Mouse (Mus musculus) kidney, adult 2 months (tissue): ENCODE measurements around the gene Hdac4. TPM values are rescaled to one million over a fixed set of nuclear protein-coding genes. Genes with fewer than 3 reads are reported as not detected.

ENCODE experiments used
- DNase-seq: peaks from one replicate; pipeline ENCODE4 v3.0.0; 2021
- H3K27ac ChIP-seq: fragments of 200-500 bp; 2 replicates; pipeline ENCODE4 v1.5.1; 2012; ENCODE audit warnings: low read depth, low read length, control low read depth, inconsistent platforms; ENCODE audit not compliant: insufficient read depth
- H3K27me3 ChIP-seq: fragments of 200-500 bp; replicated peaks from 2 replicates; pipeline ENCODE4 v1.6.1; 2012; ENCODE audit warnings: mild to moderate bottlenecking, moderate library complexity, low read length, inconsistent platforms; ENCODE audit not compliant: control insufficient read depth, insufficient read depth
- H3K36me3 ChIP-seq: fragments of 200-500 bp; 2 replicates; pipeline ENCODE4 v1.6.1; 2012; ENCODE audit warnings: mild to moderate bottlenecking, moderate library complexity, low read length, inconsistent platforms; ENCODE audit not compliant: control insufficient read depth, insufficient read depth
- H3K4me1 ChIP-seq: fragments of 200-500 bp; 2 replicates; pipeline ENCODE4 v1.6.1; 2011; ENCODE audit warnings: low read length; ENCODE audit not compliant: control insufficient read depth, insufficient read depth
- H3K4me3 ChIP-seq: fragments of 200-500 bp; 2 replicates; pipeline ENCODE4 v1.5.1; 2011; ENCODE audit warnings: mild to moderate bottlenecking, low read depth, low read length, control low read depth; ENCODE audit not compliant: insufficient read depth
- CTCF ChIP-seq: fragments of 200-500 bp; conservative IDR thresholded peaks from 2 replicates; pipeline ENCODE4 v1.5.1; 2011; ENCODE audit warnings: low read depth, mild to moderate bottlenecking, control low read depth, low read length, moderate library complexity, mixed read lengths; ENCODE audit not compliant: insufficient read depth, insufficient read length
- POLR2A ChIP-seq: fragments of 200-500 bp; IDR thresholded peaks from one replicate; pipeline ENCODE4 v1.6.1; 2011; ENCODE audit warnings: low read depth, low read length, control low read depth
- WGBS: fragments of 180-500 bp; shearing (Covaris S2); methylation state at CpG from one replicate; pipeline ENCODE4 v1.1.7; 2018; 5-methylcytosine and 5-hydroxymethylcytosine counted together
- polyA plus RNA-seq: library from polyadenylated mRNA; depleted of rRNA; stranded (reverse); fragments of >200 nt; gene quantifications from 2 replicates; pipeline ENCODE4 v1.2.3, GENCODE M21; 2012

Hdac4 gene
- polyA plus RNA-seq, 1 experiment = 10.0 TPM

DNA sequence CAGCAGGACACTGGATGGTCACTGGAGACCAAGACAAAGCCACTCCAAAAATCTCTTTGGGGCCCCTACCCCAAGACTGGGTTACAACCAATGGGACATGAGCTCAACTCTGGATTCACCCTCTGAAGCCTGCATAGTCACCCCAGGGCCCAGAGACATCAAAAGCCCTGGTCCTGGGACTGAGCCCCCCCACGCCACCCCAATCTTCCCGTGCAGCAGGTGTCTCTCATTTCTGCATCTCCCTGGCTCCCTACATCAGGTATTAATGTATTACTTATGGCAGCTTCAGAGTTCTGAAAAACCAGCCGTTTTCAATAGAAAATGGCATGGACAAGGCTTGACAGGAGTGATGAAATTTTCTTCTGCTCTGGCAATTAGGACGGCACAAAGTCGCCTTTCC is 17.9 kb downstream of the Hdac4 start:
- H3K4me3 ChIP-seq = no peak overlapping the region
- DNase-seq = no peak
- WGBS = 80% methylated on average over 5 of the region's 5 CpGs
- TF ChIP-seq CTCF = no peak
- no peak for TF ChIP-seq POLR2A
- H3K27ac ChIP-seq = no peak overlapping the region
- H3K4me1 ChIP-seq = peaks cover 20% of the 10 kb centered on the region
- H3K36me3 ChIP-seq = no peaks in the 10 kb centered on the region
- no peaks in the 10 kb centered on the region for H3K27me3 ChIP-seq

DNA sequence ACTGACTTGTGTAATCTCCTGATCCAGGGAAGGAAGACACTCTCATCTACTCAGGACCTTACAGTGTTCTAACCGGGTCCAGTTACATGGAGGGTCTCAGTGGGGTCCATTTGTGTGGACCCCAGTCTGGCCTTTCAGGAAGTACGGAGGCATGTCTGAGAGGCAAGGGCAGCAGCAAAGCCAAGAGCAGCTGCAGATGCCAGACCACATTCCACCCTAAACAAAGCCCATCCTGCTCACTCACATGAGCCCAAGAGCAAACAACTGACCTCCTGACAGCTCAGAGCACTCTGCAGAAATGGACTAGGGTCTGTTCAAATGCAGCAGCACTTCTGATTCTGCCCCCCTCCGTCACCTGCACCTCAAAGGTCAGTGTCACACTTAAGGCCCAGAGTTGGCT is 18.3 kb downstream of the Hdac4 start:
- Histone ChIP-seq H3K27ac (no peak overlapping the region), H3K27me3 (no peaks in the 10 kb centered on the region), H3K4me1 (peaks cover 20% of the 10 kb centered on the region), H3K4me3 (no peak overlapping the region), H3K36me3 (no peaks in the 10 kb centered on the region)
- TF ChIP-seq POLR2A = no peak
- TF ChIP-seq CTCF = no peak
- 74% methylated on average over 3 of the region's 3 CpGs for WGBS
- DNase-seq = no peak

DNA sequence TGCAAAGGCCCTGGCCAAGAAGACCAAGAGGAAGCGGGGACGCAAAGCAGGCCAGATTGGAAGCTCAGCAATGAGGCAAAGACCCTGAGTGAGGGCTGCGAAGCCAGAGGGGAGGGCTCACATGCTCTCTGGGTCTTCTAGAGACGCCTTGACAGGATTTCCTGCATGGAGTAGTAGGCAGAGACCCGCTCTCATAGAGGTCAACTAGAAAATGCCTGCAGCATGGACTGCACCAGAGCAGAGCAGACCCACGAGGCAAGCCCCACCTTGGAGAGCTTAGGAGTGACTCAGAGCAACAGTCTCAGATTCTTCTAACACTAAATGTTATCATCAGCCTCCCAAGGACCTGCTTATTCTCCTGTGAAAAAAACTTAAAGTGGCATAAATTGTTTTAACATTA is 20.2 kb downstream of the Hdac4 start:
- WGBS = 90% methylated on average over 6 of the region's 6 CpGs
- TF ChIP-seq POLR2A (no peak), CTCF (no peak)
- no peak for DNase-seq
- Histone ChIP-seq H3K27ac (no peak overlapping the region), H3K27me3 (no peaks in the 10 kb centered on the region), H3K36me3 (no peaks in the 10 kb centered on the region), H3K4me1 (peaks cover 18% of the 10 kb centered on the region), H3K4me3 (no peak overlapping the region)

DNA sequence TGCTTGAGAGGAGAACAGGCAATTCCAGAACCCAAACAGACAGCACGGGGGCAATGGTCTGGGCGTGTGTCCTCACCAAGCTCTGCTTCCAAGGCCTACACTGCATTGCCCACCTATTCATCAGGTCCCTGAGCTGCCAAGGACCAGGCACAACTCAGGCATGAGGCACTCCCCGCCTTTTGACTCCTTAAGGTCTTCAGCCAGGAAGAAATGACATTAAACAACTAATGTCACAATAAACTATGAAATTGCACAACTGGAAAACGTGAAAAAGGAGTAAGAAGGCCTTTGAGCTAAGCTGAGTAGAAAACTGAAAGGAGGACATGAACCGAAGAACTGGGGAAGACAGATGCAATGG is 20.6 kb downstream of the Hdac4 start:
- Histone ChIP-seq H3K27me3 (no peaks in the 10 kb centered on the region), H3K27ac (no peak overlapping the region), H3K36me3 (no peaks in the 10 kb centered on the region), H3K4me3 (no peak overlapping the region), H3K4me1 (peaks cover 18% of the 10 kb centered on the region)
- no peak for DNase-seq
- no peak for TF ChIP-seq CTCF
- no peak for TF ChIP-seq POLR2A
- 81% methylated on average over 5 of the region's 5 CpGs for WGBS

DNA sequence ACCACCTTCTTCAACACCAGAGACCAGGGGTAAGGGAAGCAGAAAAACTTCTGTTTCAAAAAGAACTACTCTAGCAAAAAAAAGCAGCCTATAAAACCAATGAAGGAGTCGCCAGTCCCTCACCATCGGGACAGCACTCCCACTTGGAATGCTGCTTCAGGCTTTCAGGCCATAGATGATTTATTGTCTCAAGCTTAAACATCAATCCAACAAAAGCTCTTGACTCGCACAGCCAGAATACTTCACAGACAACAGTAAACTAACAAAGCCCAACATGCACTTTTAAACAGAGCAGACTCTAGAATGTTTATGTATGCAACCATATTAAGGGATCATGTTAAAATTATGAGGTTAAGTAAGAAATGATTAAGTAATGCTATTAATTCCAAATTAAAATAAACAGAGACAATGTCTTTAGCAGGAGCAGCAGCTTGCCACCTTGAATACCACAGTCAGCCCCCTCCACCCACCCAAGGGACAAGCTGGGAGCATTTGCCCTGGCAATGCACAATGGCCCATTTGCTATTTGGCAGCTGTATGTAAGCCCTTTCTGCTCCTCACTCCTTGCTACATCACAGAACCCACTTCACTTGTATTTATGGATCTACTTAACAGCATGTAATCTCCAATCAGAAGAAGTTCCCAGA is 21.1 kb downstream of the Hdac4 start:
- H3K27ac ChIP-seq = no peak overlapping the region
- H3K4me3 ChIP-seq = no peak overlapping the region
- no peak for TF ChIP-seq CTCF
- TF ChIP-seq POLR2A = no peak
- H3K36me3 ChIP-seq = no peaks in the 10 kb centered on the region
- H3K4me1 ChIP-seq = peaks cover 18% of the 10 kb centered on the region
- no peaks in the 10 kb centered on the region for H3K27me3 ChIP-seq
- WGBS = 41% methylated on average over 3 of the region's 3 CpGs
- DNase-seq = no peak

DNA sequence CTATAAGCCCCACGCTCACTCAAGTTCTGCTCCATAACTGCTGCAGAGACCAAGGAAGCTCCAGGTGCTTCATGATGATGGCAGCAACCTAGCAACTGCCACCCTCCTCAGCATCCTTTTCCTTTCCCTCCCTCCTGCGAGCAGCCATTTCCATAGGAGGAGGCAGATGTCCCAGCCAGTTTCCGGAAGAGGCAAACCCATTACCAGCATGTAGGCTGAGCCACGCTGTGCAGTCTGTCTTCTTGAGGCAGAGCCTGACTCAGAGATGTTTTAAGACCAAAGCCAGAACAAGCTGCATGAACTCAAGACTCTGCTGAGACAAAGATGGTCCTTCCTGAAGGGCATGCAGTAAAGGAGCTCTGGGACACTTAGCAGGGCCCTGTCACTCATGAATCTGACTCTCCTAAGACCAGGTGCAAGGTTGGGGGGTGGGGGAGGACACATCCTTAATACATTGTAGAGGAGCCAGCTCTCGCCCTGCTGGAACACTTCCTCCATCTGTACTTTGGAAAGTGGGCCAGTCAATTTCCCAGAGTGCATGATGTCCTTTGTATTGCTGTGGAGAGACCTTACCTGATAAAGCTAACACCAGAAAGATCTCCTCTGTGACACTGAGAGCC is 24.8 kb downstream of the Hdac4 start:
- 92% methylated on average over 5 of the region's 5 CpGs for WGBS
- no peak overlapping the region for H3K4me3 ChIP-seq
- H3K27ac ChIP-seq = no peak overlapping the region
- no peaks in the 10 kb centered on the region for H3K36me3 ChIP-seq
- DNase-seq = no peak
- peaks cover 7% of the 10 kb centered on the region for H3K4me1 ChIP-seq
- TF ChIP-seq CTCF (no peak), POLR2A (no peak)
- H3K27me3 ChIP-seq = no peaks in the 10 kb centered on the region

DNA sequence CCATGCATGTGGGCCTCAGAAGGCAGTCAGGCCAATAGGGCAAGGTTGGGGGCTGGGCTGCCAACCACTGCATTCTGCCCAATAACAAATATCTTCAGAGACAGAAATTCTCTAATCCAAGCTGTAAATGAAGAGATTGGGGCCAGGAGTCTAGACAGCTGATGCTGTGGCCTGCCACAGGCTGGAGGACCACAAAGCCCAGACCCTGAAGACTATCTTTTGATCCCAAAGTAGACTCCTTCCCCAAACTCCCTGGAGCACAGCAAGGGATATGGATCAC is 25.8 kb downstream of the Hdac4 start:
- no peaks in the 10 kb centered on the region for H3K27me3 ChIP-seq
- TF ChIP-seq POLR2A (no peak), CTCF (no peak)
- H3K4me1 ChIP-seq = peaks cover 5% of the 10 kb centered on the region
- H3K27ac ChIP-seq = no peak overlapping the region
- no peak for DNase-seq
- no peaks in the 10 kb centered on the region for H3K36me3 ChIP-seq
- no peak overlapping the region for H3K4me3 ChIP-seq
